In the genomic region with DNA sequence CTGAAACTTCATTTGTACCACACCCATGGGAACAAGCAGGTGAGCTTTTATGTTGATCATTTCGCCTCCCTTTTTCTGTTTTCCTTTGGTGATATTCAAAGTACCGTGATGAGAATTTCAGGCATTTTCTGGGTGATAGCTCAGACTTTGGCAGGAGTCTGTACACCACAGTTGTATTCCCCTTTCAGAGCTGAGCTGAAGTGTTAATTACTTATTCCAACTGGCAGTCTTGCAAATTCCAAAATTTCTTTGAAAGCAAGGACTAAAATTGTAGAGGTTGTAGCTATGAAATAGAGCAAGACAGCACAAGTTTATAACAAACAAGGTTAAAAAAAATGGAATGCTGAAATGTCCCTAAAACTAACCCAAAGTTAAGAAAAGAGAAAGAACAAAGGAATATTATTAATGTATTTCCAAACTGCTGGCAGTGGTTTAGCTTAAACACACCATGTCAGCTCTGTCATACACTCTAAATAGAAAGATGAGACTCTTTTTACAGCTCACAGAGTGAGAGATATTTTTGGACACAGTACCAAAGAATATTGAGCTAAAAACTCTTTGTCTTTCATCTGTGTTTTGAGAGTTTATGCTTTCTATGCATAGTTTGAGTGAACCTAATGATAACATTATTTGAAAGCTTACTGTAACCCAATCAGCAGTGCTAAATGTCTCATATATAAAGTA, we compare ENCODE assay signal across 24 mouse cellular contexts.
A peak's percentile ranks its signal among the peaks of the same experiment; 100 is the strongest.
DNase-seq lines count a peak whose midpoint lies in the region; ATAC-seq lines count a peak whose summit lies in the region.
"Had no signal": no experiment of that assay in that cellular context is flagged by ENCODE, and none has a peak within 500 bp of the region (broad histone marks: within the 10 kb centered on the region; RNA-seq: fewer than 3 reads in every experiment).

No protein-coding gene starts in this region.

- H3K36me3 ChIP-seq in forebrain, embryonic 14.5 days (ENCODE audit: control insufficient read depth, insufficient read depth, low read length): no peaks in the 10 kb centered on the region
- H3K36me3 ChIP-seq in forebrain, embryonic 11.5 days (ENCODE audit: control insufficient read depth, insufficient read depth, low read length): no peaks in the 10 kb centered on the region
- no peaks in the 10 kb centered on the region for H3K36me3 ChIP-seq in hindbrain, embryonic 14.5 days (replicated peaks; ENCODE audit: control insufficient read depth, insufficient read depth)
- H3K36me3 ChIP-seq: embryonic facial prominence, embryonic 12.5 days; G1E; heart, embryonic 15.5 days had no signal

- no peak overlapping the region for H3K4me2 ChIP-seq in forebrain, embryonic 14.5 days (ENCODE audit: low read length)
- no peak overlapping the region for H3K4me2 ChIP-seq in forebrain, embryonic 11.5 days (ENCODE audit: low read depth, low read length, severe bottlenecking)
- no peak overlapping the region for H3K4me2 ChIP-seq in hindbrain, embryonic 14.5 days (replicated peaks)
- H3K4me2 ChIP-seq: embryonic facial prominence, embryonic 12.5 days; heart, embryonic 11.5 days; heart, embryonic 15.5 days had no signal

- 69% methylated on average over 2 of the region's 2 CpGs for WGBS in forebrain, embryonic 14.5 days
- WGBS in forebrain, embryonic 11.5 days: 90% methylated on average over 2 of the region's 2 CpGs
- 80% methylated on average over 2 of the region's 2 CpGs for WGBS in hindbrain, embryonic 14.5 days

- DNase-seq in forebrain, embryonic 14.5 days (ENCODE audit: low spot score): peak; percentile 43
- DNase-seq in forebrain, embryonic 11.5 days (ENCODE audit: low spot score): no peak
- DNase-seq in frontal cortex, postnatal 14 days (ENCODE audit: low spot score in 2 of 2): no peak
- peak; percentile 68 for DNase-seq in Muller cell, postnatal 12 days (ENCODE audit: inconsistent ontology term)
- peak; percentile 63 for DNase-seq in telencephalon, adult 2 months (ENCODE audit: low read depth, low spot score)
- no peak for DNase-seq in hindbrain, embryonic 14.5 days (ENCODE audit: low spot score)
- DNase-seq: adrenal gland, postnatal 10 days; B cell, adult 2 months; cerebellum, adult 2 months; cerebellum, postnatal 14 days; embryo, embryonic 11 days; gastrocnemius, postnatal 14 days; heart, adult 2 months; heart, postnatal 36 days; kidney, adult 8-10 months had no signal

- H3K27ac ChIP-seq in forebrain, embryonic 14.5 days (ENCODE audit: low read depth, low read length): no peak overlapping the region
- H3K27ac ChIP-seq in forebrain, embryonic 11.5 days (ENCODE audit: low read depth, low read length): no peak overlapping the region
- no peak overlapping the region for H3K27ac ChIP-seq in hindbrain, embryonic 14.5 days
- H3K27ac ChIP-seq: embryonic facial prominence, embryonic 12.5 days; heart, adult 2 months; heart, embryonic 15.5 days had no signal

- H3K9ac ChIP-seq in forebrain, embryonic 14.5 days (ENCODE audit: low read length): no peak overlapping the region
- H3K9ac ChIP-seq in forebrain, embryonic 11.5 days (ENCODE audit: low read length): no peak overlapping the region
- H3K9ac ChIP-seq in hindbrain, embryonic 14.5 days: no peak overlapping the region
- H3K9ac ChIP-seq: embryonic facial prominence, embryonic 12.5 days; heart, embryonic 15.5 days had no signal

- H3K4me1 ChIP-seq in forebrain, embryonic 14.5 days (ENCODE audit: control insufficient read depth, insufficient read depth, low read length): no peaks in the 10 kb centered on the region
- H3K4me1 ChIP-seq in forebrain, embryonic 11.5 days (replicated peaks; ENCODE audit: control insufficient read depth, insufficient read depth, low read length): no peaks in the 10 kb centered on the region
- H3K4me1 ChIP-seq in hindbrain, embryonic 14.5 days (replicated peaks; ENCODE audit: control insufficient read depth, insufficient read depth, low read length): no peaks in the 10 kb centered on the region
- H3K4me1 ChIP-seq: embryonic facial prominence, embryonic 12.5 days; heart, embryonic 15.5 days had no signal

- H3K4me3 ChIP-seq in forebrain, embryonic 14.5 days (ENCODE audit: low read depth, low read length): no peak overlapping the region
- H3K4me3 ChIP-seq in forebrain, embryonic 11.5 days (ENCODE audit: low read depth, low read length): no peak overlapping the region
- no peak overlapping the region for H3K4me3 ChIP-seq in hindbrain, embryonic 14.5 days (replicated peaks; ENCODE audit: low read length)
- H3K4me3 ChIP-seq: embryonic facial prominence, embryonic 12.5 days; heart, adult 2 months; heart, embryonic 15.5 days had no signal

- ATAC-seq in forebrain, embryonic 14.5 days: no peak
- ATAC-seq in forebrain, embryonic 11.5 days (replicated peaks; ENCODE audit: low FRiP score): no peak
- ATAC-seq in frontal cortex, adult (ENCODE audit: low TSS enrichment): peak; percentile 99
- ATAC-seq in hindbrain, embryonic 14.5 days (ENCODE audit: low FRiP score): no peak
- ATAC-seq: CD4-positive, CD25-positive, alpha-beta regulatory T cell, adult 4 months; hindbrain, embryonic 16.5 days; inflammation-experienced regulatory T-cells, adult 6 months; intestine, postnatal 0 days had no signal

- no peaks in the 10 kb centered on the region for H3K9me3 ChIP-seq in forebrain, embryonic 14.5 days (replicated peaks; ENCODE audit: control insufficient read depth, low read length)
- H3K9me3 ChIP-seq in forebrain, embryonic 11.5 days (ENCODE audit: control insufficient read depth, low read length): no peaks in the 10 kb centered on the region
- H3K9me3 ChIP-seq in hindbrain, embryonic 14.5 days (ENCODE audit: control insufficient read depth, low read length): no peaks in the 10 kb centered on the region
- H3K9me3 ChIP-seq: embryonic facial prominence, embryonic 12.5 days; G1E; heart, embryonic 15.5 days had no signal

- no peaks in the 10 kb centered on the region for H3K27me3 ChIP-seq in forebrain, embryonic 14.5 days (replicated peaks; ENCODE audit: control insufficient read depth, insufficient read depth, low read length)
- no peaks in the 10 kb centered on the region for H3K27me3 ChIP-seq in forebrain, embryonic 11.5 days (ENCODE audit: control insufficient read depth, insufficient read depth, low read length)
- H3K27me3 ChIP-seq in hindbrain, embryonic 14.5 days (ENCODE audit: control insufficient read depth, insufficient read depth, low read length): no peaks in the 10 kb centered on the region
- H3K27me3 ChIP-seq: embryonic facial prominence, embryonic 12.5 days; heart, embryonic 15.5 days had no signal

Comparison
In these comparisons a context has a peak if more than half of its experiments do, and no peak if none do; other contexts are left out.
1. DNase-seq: peak in forebrain, embryonic 14.5 days (single experiment), Muller cell, postnatal 12 days (single experiment) and telencephalon, adult 2 months (single experiment); none in forebrain, embryonic 11.5 days (single experiment), frontal cortex, postnatal 14 days (0 of 2) and hindbrain, embryonic 14.5 days (single experiment).